Mouse (Mus musculus) MEL (cell line): ENCODE results near the gene Gm19935. TPM values are rescaled to one million over a fixed set of nuclear protein-coding genes. Genes with fewer than 3 reads are reported as not detected.

ENCODE experiments used
- DNase-seq: peaks from one replicate; pipeline ENCODE4 v3.0.0; 2011; ENCODE audit warnings: low read depth, low spot score
- H3K27ac ChIP-seq: 2 replicates; pipeline ENCODE4 v1.5.1; 2012; ENCODE audit warnings: low read depth, mild to moderate bottlenecking, control low read depth, low read length, moderate library complexity; ENCODE audit not compliant: control insufficient read depth
- H3K27me3 ChIP-seq, 2 experiments: fragments of 150-350 bp in 1 of 2; sonication (generic) in 1 of 2; 2 replicates each; pipeline ENCODE4 v1.6.1; 2012; ENCODE audit warnings: low read length in 2 of 2, mild to moderate bottlenecking in 2 of 2, improper control_type of control experiment in 1 of 2, moderate library complexity in 1 of 2; ENCODE audit not compliant: insufficient read depth in 2 of 2, control insufficient read depth in 1 of 2
- H3K36me3 ChIP-seq, 2 experiments: 2 replicates each; pipeline ENCODE4 v1.6.1; 2012 to 2014; ENCODE audit warnings: low read length in 2 of 2, improper control_type of control experiment in 1 of 2, inconsistent platforms in 1 of 2, mild to moderate bottlenecking in 1 of 2; ENCODE audit not compliant: insufficient read depth in 2 of 2, control insufficient read depth in 1 of 2
- H3K4me1 ChIP-seq, 2 experiments: fragments of 150-350 bp in 1 of 2; sonication (generic) in 1 of 2; 2 replicates each; pipeline ENCODE4 v1.6.1; 2012; ENCODE audit warnings: low read length in 2 of 2, improper control_type of control experiment in 1 of 2, mild to moderate bottlenecking in 1 of 2; ENCODE audit not compliant: insufficient read depth in 2 of 2, control insufficient read depth in 1 of 2
- H3K4me3 ChIP-seq, 2 experiments: fragments of 150-350 bp in 1 of 2; sonication (generic) in 1 of 2; 2 replicates each; pipeline ENCODE4 v1.5.1; 2012; ENCODE audit warnings: low read depth in 2 of 2, low read length in 2 of 2, mild to moderate bottlenecking in 2 of 2, moderate library complexity in 2 of 2, control low read depth in 1 of 2, improper control_type of control experiment in 1 of 2; ENCODE audit not compliant: control insufficient read depth in 1 of 2, insufficient read depth in 1 of 2
- H3K79me2 ChIP-seq: 2 replicates; pipeline ENCODE4 v1.6.1; 2012; ENCODE audit warnings: mild to moderate bottlenecking, low read length, moderate library complexity; ENCODE audit not compliant: control insufficient read depth, poor library complexity, insufficient read depth
- H3K9ac ChIP-seq: 2 replicates; pipeline ENCODE4 v1.6.1; 2012; ENCODE audit warnings: low read depth, mild to moderate bottlenecking, control low read depth, low read length, moderate library complexity; ENCODE audit not compliant: control insufficient read depth, poor library complexity, severe bottlenecking
- H3K9me3 ChIP-seq: fragments of 150-350 bp; sonication (generic); replicated peaks from 2 replicates; pipeline ENCODE4 v1.6.1; 2012; ENCODE audit warnings: mild to moderate bottlenecking, low read length, improper control_type of control experiment, moderate library complexity; ENCODE audit not compliant: insufficient read depth
- CHD1 ChIP-seq: IDR thresholded peaks from 2 replicates; pipeline ENCODE4 v1.6.1; 2012; ENCODE audit warnings: low read depth, mild to moderate bottlenecking, inconsistent platforms, low read length, improper control_type of control experiment
- CTCF ChIP-seq, 3 experiments: IDR thresholded peaks in 2 of 3; conservative IDR thresholded peaks in 1 of 3; 2 replicates each; pipeline ENCODE4 v1.5.1; 2011 to 2012; ENCODE audit warnings: low read length in 3 of 3, low read depth in 2 of 3, mild to moderate bottlenecking in 2 of 3, improper control_type of control experiment in 1 of 3, inconsistent platforms in 1 of 3, mixed read lengths in 1 of 3, moderate library complexity in 1 of 3; ENCODE audit not compliant: control insufficient read depth in 1 of 3, insufficient read depth in 1 of 3, poor library complexity in 1 of 3, severe bottlenecking in 1 of 3
- ELF1 ChIP-seq: IDR thresholded peaks from 2 replicates; pipeline ENCODE4 v1.6.1; 2014; ENCODE audit warnings: low read depth, mild to moderate bottlenecking, inconsistent platforms, low read length, improper control_type of control experiment, moderate library complexity
- GATA1 ChIP-seq: IDR thresholded peaks from 2 replicates; pipeline ENCODE4 v1.6.1; 2011; ENCODE audit warnings: low read depth, low read length, improper control_type of control experiment
- KAT2A ChIP-seq: conservative IDR thresholded peaks from 2 replicates; pipeline ENCODE4 v1.6.1; 2012; ENCODE audit warnings: low read depth, low read length, improper control_type of control experiment, inconsistent platforms
- MAZ ChIP-seq: IDR thresholded peaks from 2 replicates; pipeline ENCODE4 v1.6.1; 2012; ENCODE audit warnings: low read depth, mild to moderate bottlenecking, inconsistent platforms, low read length, improper control_type of control experiment
- MYB ChIP-seq: IDR thresholded peaks from 2 replicates; pipeline ENCODE4 v1.6.1; 2011; ENCODE audit warnings: mild to moderate bottlenecking, low read depth, low read length, improper control_type of control experiment
- MYC ChIP-seq: IDR thresholded peaks from 2 replicates; pipeline ENCODE4 v1.6.1; 2011; ENCODE audit warnings: low read depth, mild to moderate bottlenecking, low read length, improper control_type of control experiment, moderate library complexity
- NELFE ChIP-seq: IDR thresholded peaks from 2 replicates; pipeline ENCODE4 v1.6.1; 2011; ENCODE audit warnings: low read depth, low read length, improper control_type of control experiment
- NRF1 ChIP-seq: IDR thresholded peaks from 2 replicates; pipeline ENCODE4 v1.6.1; 2014; ENCODE audit warnings: low read depth, mild to moderate bottlenecking, inconsistent platforms, low read length, improper control_type of control experiment, moderate library complexity; ENCODE audit not compliant: poor library complexity, insufficient read depth, severe bottlenecking
- POLR2AphosphoS2 ChIP-seq: IDR thresholded peaks from 2 replicates; pipeline ENCODE4 v1.6.1; 2011; ENCODE audit warnings: low read length, improper control_type of control experiment
- POLR2AphosphoS5 ChIP-seq: IDR thresholded peaks from 2 replicates; pipeline ENCODE4 v1.6.1; 2012; ENCODE audit warnings: low read depth, borderline replicate concordance, mild to moderate bottlenecking, inconsistent platforms, low read length, moderate library complexity, mixed read lengths
- RAD21 ChIP-seq: IDR thresholded peaks from 2 replicates; pipeline ENCODE4 v1.6.1; 2011; ENCODE audit warnings: mild to moderate bottlenecking, low read depth, low read length, improper control_type of control experiment
- RCOR1 ChIP-seq: IDR thresholded peaks from 2 replicates; pipeline ENCODE4 v1.6.1; 2012; ENCODE audit warnings: low read depth, mild to moderate bottlenecking, inconsistent platforms, low read length, improper control_type of control experiment
- SIN3A ChIP-seq: IDR thresholded peaks from 2 replicates; pipeline ENCODE4 v1.6.1; 2012; ENCODE audit warnings: low read length, improper control_type of control experiment, inconsistent platforms
- TBP ChIP-seq: IDR thresholded peaks from 2 replicates; pipeline ENCODE4 v1.8.0; 2011; ENCODE audit warnings: low read depth, low read length, improper control_type of control experiment
- UBTF ChIP-seq: IDR thresholded peaks from 2 replicates; pipeline ENCODE4 v1.6.1; 2012; ENCODE audit warnings: low read depth, mild to moderate bottlenecking, inconsistent platforms, low read length, improper control_type of control experiment, moderate library complexity, borderline replicate concordance; ENCODE audit not compliant: insufficient read depth
- USF1 ChIP-seq: IDR thresholded peaks from 2 replicates; pipeline ENCODE4 v1.6.1; 2014; ENCODE audit warnings: low read depth, mild to moderate bottlenecking, inconsistent platforms, low read length, improper control_type of control experiment, moderate library complexity
- USF2 ChIP-seq, 2 experiments: IDR thresholded peaks; 2 replicates each; pipeline ENCODE4 v1.6.1; 2011 to 2012; ENCODE audit warnings: improper control_type of control experiment in 2 of 2, low read length in 2 of 2, borderline replicate concordance in 1 of 2, inconsistent platforms in 1 of 2, low read depth in 1 of 2, mild to moderate bottlenecking in 1 of 2; ENCODE audit not compliant: insufficient read depth in 1 of 2
- polyA plus RNA-seq, 2 experiments: library from polyadenylated mRNA; stranded (reverse) in 1 of 2; unstranded in 1 of 2; fragments of >175 nt in 1 of 2; fragments of >200 nt in 1 of 2; gene quantifications; 2 replicates each; pipeline versions ENCODE4 v1.2.1 to v1.2.4; 2012; ENCODE audit warnings: low replicate concordance in 2 of 2, low read depth in 1 of 2; ENCODE audit not compliant: insufficient read length in 2 of 2, insufficient read depth in 1 of 2, missing spikeins in 1 of 2
- total RNA-seq: library from RNA; depleted of rRNA; stranded (reverse); fragments of 300-350 nt; gene quantifications from 2 replicates; pipeline ENCODE4 v1.2.3, GENCODE M21; 2012; rRNA removed

The Gm19935 gene
- total and polyA plus RNA-seq, 3 experiments, result not detected

DNA sequence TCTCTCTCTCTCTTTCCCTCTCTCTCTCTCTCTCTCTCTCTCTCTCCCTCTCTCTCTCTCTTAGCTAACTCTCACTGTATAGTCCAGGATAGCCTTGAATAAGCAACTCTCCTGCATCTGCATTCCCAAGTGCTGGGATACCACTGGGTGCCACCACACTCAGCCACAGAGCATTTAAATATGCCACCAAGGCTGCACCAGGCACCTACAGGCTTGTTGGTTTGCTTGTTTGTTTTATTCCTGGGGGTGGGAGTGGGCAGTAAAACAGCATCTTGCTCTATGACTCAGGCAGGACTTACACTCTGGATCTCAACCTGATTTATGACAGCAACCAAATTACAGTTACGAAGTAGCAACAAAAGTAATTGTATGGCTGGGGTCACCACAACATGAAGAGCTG, 25.6 kb downstream of the Gm19935 start:
- Histone ChIP-seq H3K9me3 (no peaks in the 10 kb centered on the region), H3K9ac (no peak overlapping the region), H3K79me2 (no peaks in the 10 kb centered on the region), H3K27ac (no peak overlapping the region), H3K27me3 (no peaks in the 10 kb centered on the region), H3K36me3 (peaks cover 0 to 2% of the 10 kb centered on the region in 2 experiments; a peak in 1 of 4 replicates), H3K4me1 (no peaks in the 10 kb centered on the region), H3K4me3 (no peak overlapping the region)
- DNase-seq, result no peak
- TF ChIP-seq KAT2A (no peak), CTCF (IDR thresholded peaks at IDR 0.05 in 2 of 3, conservative IDR thresholded peaks at IDR 0.05 in 1 of 3; ENCODE audit: control insufficient read depth in 1 of 3, insufficient read depth in 1 of 3, low read depth in 2 of 3, low read length in 3 of 3, poor library complexity in 1 of 3, severe bottlenecking in 1 of 3) (no peak), NELFE (no peak), ELF1 (no peak), TBP (no peak), POLR2AphosphoS5 (no peak)

DNA sequence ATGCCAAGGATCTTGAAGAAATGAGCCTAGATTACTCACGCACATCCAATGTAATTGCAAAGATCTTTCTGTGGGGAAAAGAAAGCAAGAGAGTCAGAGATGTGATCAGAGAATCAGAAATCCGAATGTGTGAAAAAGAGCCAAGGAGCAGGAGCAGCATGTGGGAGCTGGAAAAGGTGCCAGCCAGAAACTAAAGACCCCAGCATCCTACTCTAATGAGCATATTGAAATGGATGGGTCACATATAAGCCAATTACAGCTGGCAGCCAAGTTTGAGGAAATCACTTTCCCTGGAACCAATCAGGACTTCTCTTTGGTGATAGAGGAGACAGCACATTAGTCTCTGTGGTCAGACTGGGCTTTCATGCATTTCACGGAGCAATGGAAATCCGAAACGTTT, 47.4 kb downstream of the Gm19935 start:
- no peaks in the 10 kb centered on the region; a peak in 1 of 4 replicates for H3K27me3 ChIP-seq
- H3K4me3 ChIP-seq, result no peak overlapping the region
- no peak overlapping the region for H3K27ac ChIP-seq
- no peaks in the 10 kb centered on the region for H3K36me3 ChIP-seq
- H3K4me1 ChIP-seq, result no peaks in the 10 kb centered on the region
- TF ChIP-seq NRF1 (no peak), ELF1 (no peak), SIN3A (no peak), TBP (no peak), POLR2AphosphoS5 (no peak), CHD1 (no peak), UBTF (no peak), MAZ (no peak), MYC (no peak), KAT2A (no peak), RAD21 (no peak), POLR2AphosphoS2 (no peak), USF2 (IDR thresholded peaks at IDR 0.05; ENCODE audit: borderline replicate concordance in 1 of 2, insufficient read depth in 1 of 2, low read depth in 1 of 2, low read length in 2 of 2) (no peak), RCOR1 (no peak), MYB (no peak), GATA1 (no peak), USF1 (no peak)
- H3K79me2 ChIP-seq, result no peaks in the 10 kb centered on the region
- no peaks in the 10 kb centered on the region for H3K9me3 ChIP-seq
- no peak overlapping the region for H3K9ac ChIP-seq
- no peak for DNase-seq

Other genes starting within 250 kb of the Gm19935 start
- 5.9 and 7.9 TPM in 2 replicates for gene Chd9, start 11.0 kb upstream of the Gm19935 start, total RNA-seq
- 10 to 100 TPM; 40.3 to 87.4 TPM for gene Chd9, start 11.0 kb upstream of the Gm19935 start, polyA plus RNA-seq